Mouse (Mus musculus) intestine, embryonic 16.5 days (tissue): Measurements from ENCODE around the gene Gtf2h3. TPM values are rescaled to one million over a fixed set of nuclear protein-coding genes. Genes with fewer than 3 reads are reported as not detected.
A peak's percentile ranks its signal among the peaks of the same experiment; 100 is the strongest.
"Not testable (repeated sequence)": the region's sequence is repeated elsewhere in the genome, so short reads cannot be mapped to it uniquely, and the experiment has no call there.

Source experiments
- ATAC-seq: fragments of 200-750 bp; cut with Nextera tagmentation; 2 replicates; pipeline ENCODE4 v1.8.0; 2017; ENCODE audit warnings: moderate TSS enrichment, moderate library complexity
- H3K27ac ChIP-seq: fragments of 300-500 bp; sonication (generic); 2 replicates; pipeline ENCODE4 v1.5.1; 2014; ENCODE audit warnings: mild to moderate bottlenecking, low read length
- H3K27me3 ChIP-seq: fragments of 300-500 bp; sonication (generic); replicated peaks from 2 replicates; pipeline ENCODE4 v1.6.1; 2014; ENCODE audit warnings: low read length, control low read depth, mixed read lengths; ENCODE audit not compliant: control insufficient read depth, insufficient read depth
- H3K36me3 ChIP-seq: fragments of 300-500 bp; sonication (generic); 2 replicates; pipeline ENCODE4 v1.6.1; 2014; ENCODE audit warnings: low read length, control low read depth; ENCODE audit not compliant: control insufficient read depth, insufficient read depth
- H3K4me1 ChIP-seq: fragments of 300-500 bp; sonication (generic); 2 replicates; pipeline ENCODE4 v1.6.1; 2014; ENCODE audit warnings: low read length, control low read depth, mixed read lengths; ENCODE audit not compliant: control insufficient read depth, insufficient read depth
- H3K4me2 ChIP-seq: fragments of 300-500 bp; sonication (generic); 2 replicates; pipeline ENCODE4 v1.6.1; 2014; ENCODE audit warnings: low read depth, low read length, control low read depth
- H3K4me3 ChIP-seq: fragments of 300-500 bp; sonication (generic); 2 replicates; pipeline ENCODE4 v1.5.1; 2014; ENCODE audit warnings: mild to moderate bottlenecking, low read length
- H3K9ac ChIP-seq: fragments of 300-500 bp; sonication (generic); 2 replicates; pipeline ENCODE4 v1.6.1; 2014; ENCODE audit warnings: low read depth, low read length
- H3K9me3 ChIP-seq: fragments of 300-500 bp; sonication (generic); 2 replicates; pipeline ENCODE4 v1.6.1; 2016; ENCODE audit warnings: low read length, control low read depth; ENCODE audit not compliant: control insufficient read depth
- WGBS: fragments of 180-500 bp; shearing (Covaris S2); extraction: QIAGEN DNeasy Blood & Tissue Kit; methylation state at CpG from one replicate; pipeline ENCODE4 v1.1.7; 2014; 5-methylcytosine and 5-hydroxymethylcytosine counted together
- polyA plus RNA-seq: library from polyadenylated mRNA; unstranded; fragments of >200 nt; fragmentation: Nextera tagmentation; extraction: Ambion mirVana; gene quantifications from 2 replicates; pipeline ENCODE4 v1.2.1, GENCODE M21; 2015

The Gtf2h3 gene
- polyA plus RNA-seq, 1 experiment from 2014 or later: 52.2 TPM

DNA sequence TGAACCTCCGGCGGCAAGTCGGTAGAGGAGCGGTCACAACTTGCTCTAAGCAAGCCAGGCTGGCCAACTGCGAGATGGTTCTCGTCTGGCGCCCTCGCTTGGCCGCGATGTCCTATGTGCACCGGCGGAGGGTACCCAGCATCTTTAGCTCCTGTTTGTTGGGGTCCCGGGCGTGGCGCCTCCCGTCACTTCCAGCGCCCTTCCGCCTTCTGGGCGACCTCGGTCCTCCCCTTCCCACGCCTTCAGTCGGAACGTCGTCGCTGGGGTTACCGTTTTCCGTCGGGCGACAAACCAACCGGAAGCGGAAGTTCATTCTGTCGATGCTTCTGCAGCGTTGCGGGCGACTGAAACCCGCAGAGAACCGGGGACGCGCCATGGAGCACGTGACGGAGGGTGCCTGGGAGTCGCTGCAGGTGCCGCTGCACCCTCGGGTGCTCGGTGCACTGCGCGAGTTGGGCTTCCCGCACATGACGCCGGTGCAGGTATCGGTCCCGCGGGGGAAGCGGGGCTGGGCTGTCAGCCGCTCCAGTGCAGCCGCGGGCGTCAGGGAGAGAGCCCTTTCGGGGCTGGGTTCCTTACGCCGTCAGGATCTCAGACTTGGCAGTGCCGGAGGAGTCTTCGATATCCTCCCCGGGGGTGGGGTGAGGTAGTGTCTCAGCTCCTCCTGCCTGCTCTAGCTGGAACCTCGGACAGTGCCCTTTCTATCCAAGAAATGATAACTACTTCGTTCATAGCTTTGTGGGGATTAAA is 26.2 kb upstream of the Gtf2h3 start, which contains the start of gene Ddx55:
TSS of gene Ddx55 (plus strand) at position 307 of the 750 bp plus-strand sequence.
- Histone ChIP-seq H3K27ac (peak within 1 kb of the TSS; percentile 82), H3K27me3 (no peaks in the 10 kb centered on the region), H3K9me3 (no peaks in the 10 kb centered on the region), H3K4me2 (peak within 1 kb of the TSS; percentile 71), H3K36me3 (peaks cover 9% of the 10 kb centered on the region), H3K9ac (peak within 1 kb of the TSS; percentile 84), H3K4me3 (peak within 1 kb of the TSS; percentile 92), H3K4me1 (peaks cover 8% of the 10 kb centered on the region; the same call in 1 of the 2 replicates)
- ATAC-seq: peak; percentile 89
- under 1% methylated on average over 66 of the region's 66 CpGs for WGBS

DNA sequence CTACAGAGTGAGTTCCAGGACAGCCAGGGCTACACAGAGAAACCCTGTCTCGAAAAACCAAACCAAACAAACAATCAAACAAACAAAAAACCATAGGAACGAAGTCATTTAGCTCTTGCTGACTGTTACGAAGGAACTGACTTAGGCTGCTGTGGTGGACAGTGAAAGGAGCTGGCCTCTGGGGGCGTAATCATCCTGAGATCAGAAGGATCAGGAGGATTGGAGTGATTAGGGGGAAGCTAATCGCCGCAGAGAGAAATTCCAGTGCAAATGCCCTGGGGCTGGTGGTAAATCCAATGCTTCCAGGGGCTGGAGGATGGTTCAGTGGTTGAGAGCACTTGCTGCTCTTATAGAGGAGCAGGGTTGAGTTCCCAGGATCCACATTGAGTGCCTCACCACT is 25.3 kb upstream of the Gtf2h3 start:
- Histone ChIP-seq H3K9ac (peak overlapping the region; percentile 84; the same call in 1 of the 2 replicates), H3K36me3 (peaks cover 11% of the 10 kb centered on the region), H3K27ac (no peak overlapping the region), H3K4me3 (peak overlapping the region; percentile 92), H3K27me3 (no peaks in the 10 kb centered on the region), H3K9me3 (no peaks in the 10 kb centered on the region), H3K4me1 (peaks cover 8% of the 10 kb centered on the region; the same call in 1 of the 2 replicates), H3K4me2 (peak overlapping the region; percentile 71)
- 62% methylated on average over 6 of the region's 6 CpGs for WGBS
- ATAC-seq: no peak

DNA sequence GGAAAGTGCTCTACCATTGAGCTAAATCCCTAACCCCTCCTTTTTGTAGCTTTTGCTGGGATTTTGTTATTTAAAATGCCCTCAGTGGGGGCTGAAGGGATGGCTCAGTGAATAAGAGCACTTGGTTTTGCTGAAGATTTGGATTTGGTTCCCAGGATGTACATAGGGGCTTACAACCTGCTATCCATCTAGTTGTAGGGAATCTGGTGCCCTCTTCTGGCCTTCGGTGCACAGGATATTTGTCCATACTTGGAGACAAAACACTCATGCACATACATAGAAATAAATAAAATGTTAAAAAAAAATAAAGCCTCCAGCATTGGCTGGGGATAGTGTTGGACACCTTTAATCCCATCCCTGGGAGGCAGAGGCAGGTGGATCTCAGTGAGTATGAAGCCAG is 23.8 kb upstream of the Gtf2h3 start:
- Histone ChIP-seq H3K27ac (no peak overlapping the region), H3K9me3 (no peaks in the 10 kb centered on the region), H3K27me3 (no peaks in the 10 kb centered on the region), H3K4me1 (peaks cover 8% of the 10 kb centered on the region; the same call in 1 of the 2 replicates), H3K4me2 (no peak overlapping the region), H3K9ac (no peak overlapping the region), H3K36me3 (peaks cover 15% of the 10 kb centered on the region), H3K4me3 (no peak overlapping the region)
- WGBS: 68% methylated on average over 1 of the region's 1 CpGs
- no peak for ATAC-seq

DNA sequence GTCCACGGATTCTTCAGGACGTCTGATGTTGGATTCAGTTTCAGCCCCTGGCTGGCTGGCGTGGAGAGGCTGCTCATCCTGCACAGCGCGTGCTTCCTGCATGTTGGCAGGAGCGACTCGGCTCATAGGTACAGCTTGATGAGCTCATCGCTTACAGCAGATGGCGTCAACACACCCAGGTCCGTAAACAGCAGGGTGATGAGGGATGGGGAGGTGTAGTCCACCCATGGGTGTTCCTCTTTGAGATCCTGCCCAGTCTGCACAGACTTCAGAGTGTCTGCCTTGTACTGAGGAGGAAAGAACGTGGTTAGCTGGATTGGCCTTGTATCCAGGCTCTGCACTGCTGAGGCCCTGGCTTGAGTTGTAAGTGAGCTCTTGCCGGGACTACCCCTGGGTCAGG is 7.9 kb upstream of the Gtf2h3 start:
- Histone ChIP-seq H3K36me3 (peaks cover 34% of the 10 kb centered on the region), H3K27me3 (no peaks in the 10 kb centered on the region), H3K27ac (no peak overlapping the region), H3K4me2 (no peak overlapping the region), H3K9ac (no peak overlapping the region), H3K4me1 (no peaks in the 10 kb centered on the region; the same call in 1 of the 2 replicates), H3K4me3 (no peak overlapping the region), H3K9me3 (no peaks in the 10 kb centered on the region)
- WGBS: 82% methylated on average over 12 of the region's 12 CpGs
- no peak for ATAC-seq

DNA sequence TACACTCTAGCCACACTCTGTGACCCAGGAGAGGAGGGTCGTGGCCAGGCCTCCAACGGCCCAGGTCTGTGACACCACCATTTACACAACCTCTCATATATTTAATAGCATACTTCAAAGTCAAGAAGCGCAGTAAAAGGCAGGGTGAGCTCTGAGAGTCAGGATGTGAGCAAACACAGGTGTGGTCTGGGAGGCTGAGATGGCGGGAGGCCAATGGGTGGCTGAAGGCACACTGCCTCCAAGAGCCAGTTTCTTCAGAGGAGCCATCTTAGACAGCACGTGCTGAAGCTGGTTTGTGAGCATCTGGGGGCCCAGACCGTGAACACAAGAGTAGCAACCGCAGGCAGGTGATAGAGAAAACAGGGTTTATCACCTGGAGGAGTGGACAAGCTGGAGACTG is 3.5 kb upstream of the Gtf2h3 start:
- Histone ChIP-seq H3K9me3 (no peaks in the 10 kb centered on the region), H3K4me2 (no peak overlapping the region), H3K36me3 (peaks cover 18% of the 10 kb centered on the region), H3K27me3 (no peaks in the 10 kb centered on the region), H3K4me1 (peaks cover 6% of the 10 kb centered on the region; the same call in 1 of the 2 replicates), H3K27ac (0 out of 2 replicates have a peak overlapping the region, but pooled peaks have one; percentile 4), H3K4me3 (no peak overlapping the region), H3K9ac (no peak overlapping the region)
- 68% methylated on average over 7 of the region's 7 CpGs for WGBS
- peak; percentile 22 for ATAC-seq

DNA sequence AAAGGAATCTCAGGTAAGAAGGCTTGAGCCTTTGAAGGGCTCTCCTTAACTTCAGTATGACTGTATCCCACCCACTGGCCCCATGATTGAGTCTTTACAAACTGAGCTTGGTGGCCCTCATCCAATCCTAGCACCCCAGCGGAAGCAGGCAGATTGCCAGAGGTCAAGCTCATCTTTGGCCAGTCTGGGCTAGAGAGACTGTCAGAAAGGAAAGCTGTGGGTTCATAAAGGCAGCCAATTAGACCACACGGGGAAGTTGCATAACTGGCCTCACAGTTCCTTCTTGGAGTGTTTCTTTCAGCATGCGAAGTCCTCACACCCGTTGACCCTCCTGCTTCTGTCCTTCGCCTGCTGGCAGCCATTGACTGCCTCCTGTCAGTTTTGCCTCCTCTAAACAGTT is 3.6 kb downstream of the Gtf2h3 start:
- no peak overlapping the region for H3K9ac ChIP-seq
- no peaks in the 10 kb centered on the region for H3K9me3 ChIP-seq
- WGBS: 81% methylated on average over 5 of the region's 5 CpGs
- H3K27me3 ChIP-seq: no peaks in the 10 kb centered on the region
- no peak overlapping the region for H3K4me2 ChIP-seq
- H3K4me1 ChIP-seq: peaks cover 6% of the 10 kb centered on the region; the same call in 1 of the 2 replicates
- ATAC-seq: no peak
- H3K36me3 ChIP-seq: peaks cover 14% of the 10 kb centered on the region
- H3K27ac ChIP-seq: no peak overlapping the region
- no peak overlapping the region for H3K4me3 ChIP-seq

DNA sequence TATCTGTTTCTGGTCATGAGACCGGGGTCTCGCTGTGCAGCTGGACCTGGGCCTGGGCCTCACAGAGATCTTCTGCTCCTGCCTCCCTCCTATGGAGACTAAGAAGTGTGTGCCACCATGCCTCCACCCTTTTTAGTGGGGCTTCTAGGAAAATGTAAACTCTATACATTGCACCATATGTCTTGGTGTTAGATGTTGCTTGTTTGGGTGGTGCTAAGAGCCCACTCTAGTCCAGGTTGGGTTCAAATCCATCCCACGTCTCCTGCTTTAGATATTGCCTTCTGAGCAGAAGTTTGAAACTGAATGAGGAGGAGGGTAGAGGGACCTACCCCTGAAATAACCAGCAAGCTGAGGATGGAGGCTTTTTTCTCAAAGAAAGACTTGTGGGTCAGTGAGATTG is 13.8 kb downstream of the Gtf2h3 start:
- no peaks in the 10 kb centered on the region for H3K4me1 ChIP-seq
- no peak overlapping the region for H3K27ac ChIP-seq
- H3K4me2 ChIP-seq: no peak overlapping the region
- WGBS: 95% methylated on average over 3 of the region's 3 CpGs
- H3K4me3 ChIP-seq: no peak overlapping the region
- no peaks in the 10 kb centered on the region for H3K27me3 ChIP-seq
- no peak for ATAC-seq
- H3K9me3 ChIP-seq: no peaks in the 10 kb centered on the region
- H3K36me3 ChIP-seq: peaks cover 3% of the 10 kb centered on the region; the same call in 1 of the 2 replicates
- no peak overlapping the region for H3K9ac ChIP-seq

DNA sequence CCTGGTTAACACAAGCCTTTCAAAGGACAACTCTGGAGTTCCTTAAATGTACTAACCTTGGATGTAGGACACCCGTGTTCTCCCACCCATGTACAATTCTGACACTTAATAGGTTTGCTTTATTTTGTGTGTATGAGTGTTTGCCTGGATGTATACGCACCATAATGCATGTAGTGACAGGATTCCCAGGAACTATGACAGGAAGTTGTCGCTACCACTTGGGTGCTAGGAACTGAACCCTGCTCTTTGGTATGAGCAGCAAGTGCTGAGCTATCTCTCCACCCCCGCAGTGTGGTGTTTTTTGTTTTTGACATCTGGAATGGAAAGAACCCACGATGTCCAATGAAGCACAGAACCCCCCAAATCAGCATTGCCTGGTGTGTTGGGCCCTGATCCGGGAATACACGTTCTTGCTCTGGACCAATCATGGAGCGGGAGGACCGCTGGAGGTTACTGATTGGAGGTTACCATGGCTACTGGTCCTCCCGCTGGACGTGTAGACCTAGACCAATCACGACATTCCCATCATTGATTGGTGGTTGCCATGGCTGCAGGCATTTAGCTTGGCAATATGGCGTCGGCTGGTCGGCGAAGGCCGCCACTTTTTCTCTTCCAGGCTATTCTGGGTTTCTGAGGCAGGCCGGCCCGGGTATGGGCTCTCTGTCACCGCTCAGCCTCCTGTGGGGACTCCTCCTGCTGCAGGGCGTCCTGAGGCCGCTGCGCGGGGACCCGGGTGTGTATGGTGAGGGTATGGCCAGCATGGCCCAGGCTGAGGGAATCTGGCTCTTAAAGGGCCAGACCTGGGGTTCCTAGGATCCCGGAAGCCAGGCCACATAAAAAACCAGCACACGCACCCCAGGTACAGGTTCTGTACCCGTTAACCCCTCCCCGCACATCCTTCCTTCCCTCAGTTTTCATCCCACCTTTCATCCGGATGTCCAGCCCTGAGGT is 19.6 kb downstream of the Gtf2h3 start:
- 7% methylated on average over 30 of the region's 30 CpGs for WGBS
- Histone ChIP-seq H3K4me2 (peak overlapping the region; percentile 92), H3K36me3 (peaks cover 2% of the 10 kb centered on the region; the same call in 1 of the 2 replicates), H3K27me3 (no peaks in the 10 kb centered on the region), H3K4me1 (peaks cover 5% of the 10 kb centered on the region), H3K9me3 (no peaks in the 10 kb centered on the region), H3K9ac (peak overlapping the region; percentile 76), H3K27ac (no peak overlapping the region), H3K4me3 (peak overlapping the region; percentile 84)
- ATAC-seq: peak; percentile 100

DNA sequence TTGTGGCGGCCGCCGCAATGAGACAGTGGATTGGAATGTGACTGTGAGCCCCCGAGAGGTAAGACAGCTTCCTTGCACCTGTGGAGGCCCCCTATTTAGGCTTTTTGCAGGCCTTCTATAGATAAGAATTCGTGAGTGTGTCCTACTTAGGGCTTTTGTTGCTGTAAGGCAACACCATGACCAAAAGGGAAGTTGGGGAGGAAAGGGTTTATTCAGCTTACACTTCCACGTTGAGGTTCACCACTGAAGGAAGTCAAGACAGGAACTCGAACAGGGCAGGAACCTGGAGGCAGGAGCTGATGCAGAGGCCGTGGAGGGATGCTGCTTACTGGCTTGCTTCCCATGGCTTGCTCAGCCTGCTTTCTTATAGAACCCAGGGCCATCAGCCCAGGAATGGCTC is 20.8 kb downstream of the Gtf2h3 start:
- H3K4me2 ChIP-seq, H3K9ac ChIP-seq, H3K9me3 ChIP-seq, H3K4me3 ChIP-seq, H3K27me3 ChIP-seq, H3K27ac ChIP-seq, H3K4me1 ChIP-seq, ATAC-seq, H3K36me3 ChIP-seq: not testable (repeated sequence)
- 60% methylated on average over 8 of the region's 8 CpGs for WGBS
